Mouse (Mus musculus): ENCODE results near the gene Hint1.
A peak's percentile ranks its signal among the peaks of the same experiment; 100 is the strongest.
"Not testable (repeated sequence)": the region's sequence is repeated elsewhere in the genome, so short reads cannot be mapped to it uniquely, and the experiment has no call there.

The Hint1 gene

GRCm38 (mm10) chr11:54866119-54867048, at the start of gene Hint1:
Gene Hint1 (plus strand): TSS chr11:54866383.
- DNase-seq: peak; percentile 92 to 93

GRCm38 (mm10) chr11:54817449-54817848, 48.7 kb upstream of the Hint1 start:
- DNase-seq: no peak

GRCm38 (mm10) chr11:54819489-54819888, 46.7 kb upstream of the Hint1 start:
- DNase-seq: no peak

GRCm38 (mm10) chr11:54823467-54823866, 42.7 kb upstream of the Hint1 start:
- DNase-seq: no peak

GRCm38 (mm10) chr11:54825774-54826173, 40.4 kb upstream of the Hint1 start:
- DNase-seq: no peak

- no peak for DNase-seq
Measured at GRCm38 (mm10) chr11:54826819-54827218, 39.4 kb upstream of the Hint1 start.

GRCm38 (mm10) chr11:54833833-54834232, 32.4 kb upstream of the Hint1 start:
- DNase-seq: no peak

- DNase-seq: no peak
Measured at GRCm38 (mm10) chr11:54834596-54834995, 31.6 kb upstream of the Hint1 start.

GRCm38 (mm10) chr11:54836106-54836505, 30.1 kb upstream of the Hint1 start:
- DNase-seq: no peak

- no peak for DNase-seq
Measured at GRCm38 (mm10) chr11:54839696-54840095, 26.5 kb upstream of the Hint1 start.

- DNase-seq: no peak
Measured at GRCm38 (mm10) chr11:54840891-54841290, 25.3 kb upstream of the Hint1 start.

GRCm38 (mm10) chr11:54844424-54844823, 21.8 kb upstream of the Hint1 start:
- no peak for DNase-seq

GRCm38 (mm10) chr11:54844959-54845358, 21.2 kb upstream of the Hint1 start:
- DNase-seq: no peak

GRCm38 (mm10) chr11:54845470-54846442, 20.4 kb upstream of the Hint1 start:
- DNase-seq: no peak

- no peak for DNase-seq
Measured at GRCm38 (mm10) chr11:54849961-54850758, 16.0 kb upstream of the Hint1 start.

GRCm38 (mm10) chr11:54851656-54852055, 14.5 kb upstream of the Hint1 start:
- DNase-seq: no peak

- not testable (repeated sequence) for DNase-seq
Measured at GRCm38 (mm10) chr11:54858880-54859279, 7.3 kb upstream of the Hint1 start.

- peak in 1 of 2 experiments; percentile 26 for DNase-seq
Measured at GRCm38 (mm10) chr11:54859322-54860165, 6.6 kb upstream of the Hint1 start.

- peak; percentile 97 to 99 for DNase-seq
Measured at GRCm38 (mm10) chr11:54860256-54861038, 5.7 kb upstream of the Hint1 start, which contains the start of gene Lyrm7. Gene Lyrm7 (minus strand): TSS chr11:54860916.
